Mouse (Mus musculus): ENCODE measurements at regions not wholly inside any gene's neighbourhood (a gene's known extent, or its start where the extent isn't known, plus 50 kb on each side); places are given as distances from the start of the nearest gene placed in this dataset.
"Not testable (repeated sequence)": the region's sequence is repeated elsewhere in the genome, so short reads cannot be mapped to it uniquely, and the experiment has no call there.

DNA sequence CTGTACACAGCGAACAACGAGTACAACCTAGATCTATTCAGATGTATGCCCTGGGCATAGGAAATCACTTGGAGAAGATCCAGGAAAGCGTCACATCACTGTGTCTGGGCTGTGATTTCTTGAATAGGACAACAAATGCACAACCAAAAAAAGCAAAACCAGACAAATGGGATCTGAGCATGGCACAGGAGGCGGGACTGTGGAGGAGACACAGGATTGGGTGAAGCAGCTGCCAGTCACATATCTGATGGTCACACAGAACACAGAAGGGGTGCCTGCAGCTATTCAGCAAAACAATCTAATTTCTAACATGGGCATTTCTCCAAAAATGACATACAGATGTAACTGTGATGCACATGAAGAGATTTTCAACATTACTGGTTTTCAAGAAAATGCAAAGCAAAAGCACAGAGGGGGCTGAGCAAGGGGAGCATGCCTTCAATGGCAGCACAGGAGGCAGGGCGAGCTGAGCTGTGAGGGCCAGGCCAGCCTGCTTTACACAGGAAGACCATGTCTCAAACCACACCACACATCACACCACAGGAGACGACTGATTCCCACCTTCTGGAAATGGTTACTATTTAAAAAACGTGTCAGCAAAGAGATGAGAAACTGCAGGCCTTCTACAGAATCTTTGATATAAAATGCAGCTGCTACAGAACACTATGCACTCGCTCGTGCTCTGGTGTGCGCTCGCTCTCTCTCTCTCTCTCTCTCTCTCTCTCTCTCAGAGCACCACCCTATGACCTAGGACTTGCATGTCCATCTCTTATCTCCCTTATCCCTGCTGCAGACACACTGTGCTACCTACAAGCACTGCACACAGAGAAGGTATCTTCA lies 175.2 kb upstream of the Klf14 start:
- no peak for DNase-seq (ENCODE audit: low spot score)

- DNase-seq (ENCODE audit: low spot score) = no peak
Observed at GRCm38 (mm10) chr6:31134736-31135077, 175.8 kb upstream of the Klf14 start.

GRCm38 (mm10) chr6:31135580-31135979 lies 176.7 kb upstream of the Klf14 start:
- no peak for DNase-seq (ENCODE audit: low spot score)

GRCm38 (mm10) chr6:31136895-31137294 lies 178.0 kb upstream of the Klf14 start:
- DNase-seq (ENCODE audit: low spot score) = no peak

DNA sequence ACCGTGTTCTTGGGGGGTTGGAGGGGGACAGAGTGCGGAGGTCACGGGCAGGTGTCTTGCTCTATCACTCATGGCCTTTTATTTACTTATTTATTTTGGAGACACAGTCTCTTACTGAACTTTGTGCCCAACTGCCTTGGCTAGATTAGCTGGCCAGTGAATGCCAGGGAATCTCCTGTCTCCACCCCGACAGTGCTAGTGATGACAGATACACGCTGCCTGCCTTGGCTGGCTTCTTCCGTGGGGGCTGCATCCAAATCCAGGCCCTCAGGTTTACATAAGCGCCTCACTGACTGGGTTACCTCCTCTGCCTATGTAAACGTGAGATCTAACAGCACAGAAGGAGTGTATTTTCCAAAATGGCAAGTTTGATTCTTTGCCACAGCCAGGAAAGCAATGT lies 178.5 kb upstream of the Klf14 start:
- DNase-seq (ENCODE audit: low spot score) = no peak

DNA sequence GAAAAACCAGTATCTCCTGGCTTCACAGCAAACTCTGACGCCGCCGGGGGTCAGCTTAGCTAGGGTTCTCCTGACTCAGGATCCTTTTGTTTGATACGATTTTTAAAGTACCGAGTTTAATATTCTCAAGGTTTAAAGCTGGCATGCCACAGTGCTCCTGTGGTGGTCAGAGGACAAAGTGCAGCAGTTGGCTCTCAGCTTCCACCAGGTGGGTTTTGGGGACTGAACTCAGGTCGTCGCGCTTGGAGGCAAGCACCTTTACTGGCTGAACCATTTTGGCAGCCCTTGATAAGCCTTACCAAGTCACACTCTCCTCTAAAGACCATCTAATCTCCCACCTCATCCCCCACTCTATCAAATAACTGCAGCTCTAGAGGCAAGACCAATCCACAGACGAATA lies 181.1 kb upstream of the Klf14 start:
- DNase-seq (ENCODE audit: low spot score) = no peak

- DNase-seq (ENCODE audit: low spot score) = no peak
Observed at GRCm38 (mm10) chr6:31140593-31140992, 181.7 kb upstream of the Klf14 start.

DNA sequence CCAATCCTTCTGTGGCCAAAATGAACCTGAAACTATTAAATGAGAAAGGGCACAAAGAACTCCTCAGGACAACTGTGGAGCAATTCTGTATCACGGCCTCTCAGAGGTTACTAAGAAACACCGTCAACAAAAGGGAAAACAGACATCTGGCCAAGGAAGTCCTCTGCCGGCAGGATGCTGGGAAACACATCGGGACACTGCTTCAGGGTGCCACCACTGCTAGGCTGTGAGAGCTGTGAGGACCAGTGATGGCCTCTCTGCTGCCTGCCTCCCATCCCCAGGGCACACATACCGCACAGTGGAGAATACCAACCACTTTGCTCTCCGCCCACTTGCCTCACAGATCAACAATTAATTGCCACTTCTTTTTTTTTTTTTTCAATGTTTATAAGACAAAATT lies 182.6 kb upstream of the Klf14 start:
- DNase-seq (ENCODE audit: low spot score) = no peak

DNA sequence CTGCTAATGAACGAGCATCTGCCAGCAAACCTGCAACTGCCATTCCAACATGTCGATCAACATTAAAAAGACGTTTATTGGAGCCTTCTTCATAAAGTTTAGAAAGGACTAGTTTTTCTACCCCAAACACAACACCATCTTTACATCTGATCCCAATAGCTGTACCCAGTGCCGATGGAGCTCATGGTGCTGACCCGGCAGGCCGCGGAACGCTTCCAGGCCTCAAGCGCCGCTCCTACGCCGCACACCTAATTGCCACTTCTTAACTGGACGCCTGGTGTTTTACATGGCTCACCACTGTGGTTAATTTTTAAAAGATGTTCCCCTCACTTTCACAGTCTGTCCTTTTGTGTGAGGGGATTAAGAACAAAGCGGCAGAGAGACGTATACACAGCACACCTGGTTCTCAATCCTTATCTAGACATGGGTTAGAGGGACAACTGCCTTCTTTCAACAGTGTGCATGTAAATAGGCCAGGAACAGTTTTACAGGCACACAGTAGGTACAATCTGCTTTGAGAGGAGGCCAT lies 183.7 kb upstream of the Klf14 start:
- not testable (repeated sequence) for DNase-seq (ENCODE audit: low spot score)

- no peak for DNase-seq (ENCODE audit: low spot score)
Observed at GRCm38 (mm10) chr6:31145687-31146086, 186.8 kb upstream of the Klf14 start.

DNA sequence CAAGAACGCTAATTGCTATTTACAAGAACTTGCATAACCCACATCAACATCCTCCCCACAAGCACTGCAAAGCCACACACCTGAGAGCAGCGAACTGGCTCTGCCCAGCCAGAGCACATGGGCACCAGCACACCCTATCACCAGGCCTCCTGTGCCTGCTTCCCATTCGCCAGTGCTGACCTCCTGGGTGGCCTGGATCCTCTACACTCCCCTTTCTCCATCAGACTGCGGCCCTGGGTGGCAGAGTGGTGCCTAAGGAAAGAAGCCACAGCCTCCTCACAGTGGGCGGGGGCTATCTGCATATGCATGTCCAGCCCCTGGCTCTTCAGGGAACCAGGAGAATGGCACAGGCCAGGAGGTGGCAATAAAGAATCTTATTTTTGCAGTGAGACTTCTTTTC lies 187.9 kb upstream of the Klf14 start:
- no peak for DNase-seq (ENCODE audit: low spot score)

DNA sequence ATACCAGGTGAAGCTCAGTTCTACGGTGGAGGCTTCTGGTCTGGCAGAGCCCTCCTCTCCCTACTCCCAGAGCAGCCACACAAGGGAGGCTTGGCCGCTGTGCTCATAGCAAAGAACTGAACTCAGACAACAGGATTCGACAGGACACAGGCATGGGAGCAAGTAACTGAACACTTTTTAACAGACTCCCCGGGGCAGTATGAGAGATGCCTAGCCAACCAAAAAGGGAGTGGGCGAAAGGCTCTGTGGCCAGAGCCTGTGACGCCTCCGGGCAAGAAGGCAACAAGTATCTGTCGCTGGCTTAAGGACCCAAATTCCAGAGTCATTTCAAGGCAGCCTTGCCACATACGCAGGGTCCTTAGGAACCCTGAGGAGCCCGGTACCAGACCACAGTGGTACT lies 188.8 kb upstream of the Klf14 start:
- no peak for DNase-seq (ENCODE audit: low spot score)

- peak; percentile 25 for DNase-seq (ENCODE audit: low spot score)
Observed at GRCm38 (mm10) chr6:31148311-31148856, 189.5 kb upstream of the Klf14 start.

GRCm38 (mm10) chr6:31149164-31149563 lies 190.3 kb upstream of the Klf14 start:
- DNase-seq (ENCODE audit: low spot score) = no peak

DNA sequence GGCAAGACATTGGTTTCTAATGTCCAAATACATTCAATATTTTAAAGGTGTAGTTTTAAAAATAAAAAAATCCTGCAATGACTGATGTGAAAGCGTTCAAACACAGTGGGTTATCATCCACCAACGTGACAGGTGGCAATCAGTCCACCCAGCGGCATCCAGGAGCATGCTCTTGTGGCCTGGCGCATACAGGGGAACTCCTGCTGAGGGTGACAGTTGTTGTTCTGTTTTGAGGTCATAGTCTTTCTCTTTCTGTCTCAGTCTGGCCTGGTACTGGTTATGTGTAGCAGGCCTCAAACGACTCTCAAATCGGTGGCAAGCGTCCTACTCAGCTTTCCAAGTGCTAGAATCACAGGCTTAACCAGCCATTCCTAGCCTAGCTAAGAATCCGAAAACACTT lies 191.5 kb upstream of the Klf14 start:
- no peak for DNase-seq (ENCODE audit: low spot score)

- peak; percentile 30 for DNase-seq (ENCODE audit: low spot score)
Observed at GRCm38 (mm10) chr6:31155857-31156256, 197.0 kb upstream of the Klf14 start.

- no peak for DNase-seq (ENCODE audit: low spot score)
Observed at GRCm38 (mm10) chr6:31156999-31157398, 198.1 kb upstream of the Klf14 start.

GRCm38 (mm10) chr6:31157429-31157828 lies 198.6 kb upstream of the Klf14 start:
- DNase-seq (ENCODE audit: low spot score) = no peak

DNA sequence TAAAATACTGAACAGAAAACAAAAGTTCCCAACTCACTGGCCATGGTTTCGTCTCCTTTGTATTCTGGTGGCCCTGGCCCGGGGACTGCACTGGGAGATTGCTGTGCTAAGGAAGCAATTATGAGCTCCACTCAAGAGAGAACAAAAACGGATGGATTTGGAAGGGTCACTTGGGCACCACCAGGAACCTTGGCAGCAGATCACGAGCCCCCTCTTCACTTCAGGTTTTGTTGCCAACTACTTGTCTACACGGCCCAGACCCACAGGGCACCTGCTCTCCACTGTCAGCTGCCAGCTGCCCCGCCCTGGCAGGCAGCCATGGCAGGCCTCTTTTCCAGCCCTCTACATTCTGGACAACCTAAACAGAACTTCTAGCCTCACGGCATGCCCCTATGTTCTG lies 199.8 kb upstream of the Klf14 start:
- no peak for DNase-seq (ENCODE audit: low spot score)

DNA sequence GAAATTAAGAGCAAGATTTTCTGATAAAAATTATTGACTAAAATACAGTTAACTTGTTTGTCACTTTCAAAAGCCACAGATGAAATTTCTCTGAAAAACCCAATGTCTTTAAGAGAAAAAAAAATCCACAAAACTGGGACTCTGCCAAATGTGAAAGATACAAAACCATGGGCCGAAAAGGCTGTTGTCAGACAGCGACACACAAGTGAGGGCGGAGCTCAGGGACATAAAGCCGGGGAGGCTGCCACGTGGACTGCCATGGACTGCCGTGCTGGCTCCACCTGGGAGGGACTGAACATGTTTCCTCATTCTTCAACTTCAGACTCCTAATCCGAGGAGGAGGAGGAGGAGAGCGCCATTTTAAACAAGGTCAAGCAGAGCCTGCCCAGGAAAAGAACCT lies 200.4 kb upstream of the Klf14 start:
- peak; percentile 28 for DNase-seq (ENCODE audit: low spot score)

DNA sequence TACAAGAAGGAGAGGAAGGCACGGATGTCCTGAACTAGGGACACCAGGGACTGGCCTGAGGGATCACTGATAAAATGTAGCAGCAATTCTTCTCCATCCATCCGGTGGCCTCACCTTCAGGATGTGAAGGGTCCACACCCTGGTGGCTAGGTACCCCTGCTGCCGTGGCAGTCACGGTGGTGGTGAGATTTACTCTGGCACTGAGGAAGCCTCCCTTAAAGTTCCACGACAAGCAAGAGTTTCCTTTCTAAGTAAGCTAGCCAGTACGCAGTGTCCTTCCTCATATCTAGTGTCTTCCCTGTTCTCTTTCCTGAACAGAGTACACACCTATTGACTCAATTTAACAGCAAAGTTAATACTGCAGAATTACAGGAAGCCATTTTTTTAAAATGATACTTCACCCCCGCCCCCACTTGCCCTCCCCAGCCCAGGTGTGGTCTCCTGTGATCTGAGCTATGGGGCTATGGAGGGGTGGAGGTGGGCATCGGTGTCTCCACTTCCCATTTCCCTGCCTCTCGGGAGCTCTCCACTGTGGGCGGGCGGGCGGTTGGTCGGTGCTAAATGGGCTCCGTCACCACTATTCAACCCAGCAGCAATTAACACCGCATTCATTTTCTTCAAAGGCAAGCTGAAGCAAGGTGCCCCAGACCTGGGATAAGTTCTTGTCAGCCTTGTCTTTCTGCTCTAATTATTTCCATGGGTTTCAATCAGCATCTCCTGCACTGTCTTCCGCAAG lies 201.2 kb upstream of the Klf14 start:
- no peak for DNase-seq (ENCODE audit: low spot score)

DNA sequence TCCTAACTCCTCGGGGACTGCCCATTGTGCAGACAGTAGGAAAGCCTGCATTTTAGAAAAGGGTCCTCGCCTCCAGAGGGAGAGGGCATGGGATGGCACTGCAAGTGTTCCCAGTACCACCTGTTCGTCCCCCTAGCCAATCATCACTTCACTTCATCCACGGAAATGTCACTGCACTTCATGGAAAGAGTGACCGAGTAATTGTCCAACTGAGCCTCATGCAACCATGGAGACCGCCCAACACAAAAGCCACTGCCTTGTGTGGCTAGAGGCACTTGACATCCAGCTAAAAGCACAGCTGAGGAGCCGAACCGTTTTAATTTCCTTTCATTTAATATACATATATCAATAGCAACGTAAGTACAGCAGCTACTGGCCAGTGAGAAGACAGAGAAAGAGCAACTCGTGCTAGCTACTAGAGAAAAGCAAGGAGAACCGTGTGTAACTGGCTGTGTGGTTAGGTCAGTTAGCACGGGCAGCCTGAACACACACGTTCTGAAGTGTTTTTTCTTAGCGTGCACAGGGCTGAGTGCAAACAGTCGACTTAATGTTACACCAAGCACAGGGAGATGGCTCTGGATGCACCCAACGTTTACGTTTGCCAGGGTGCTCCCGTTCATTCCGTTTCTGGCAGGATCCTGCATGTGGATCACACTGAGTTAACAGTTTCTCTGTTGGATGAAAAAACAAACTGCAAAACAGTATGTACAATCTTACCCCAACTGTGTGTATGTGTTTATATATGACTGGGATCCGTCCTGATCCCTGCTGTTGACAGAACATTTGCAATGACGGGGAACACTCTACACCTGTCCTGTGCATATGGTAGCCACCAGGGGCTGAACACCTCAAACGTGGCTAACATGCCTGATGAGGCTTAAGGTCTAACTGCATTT lies 202.8 kb upstream of the Klf14 start:
- DNase-seq (ENCODE audit: low spot score) = no peak

All from urinary bladder, postnatal 25 days (tissue).